Mouse (Mus musculus) midbrain, embryonic 13.5 days (tissue): ENCODE measurements around the gene Ssb. TPM values are rescaled to one million over a fixed set of nuclear protein-coding genes. Genes with fewer than 3 reads are reported as not detected.
"Not testable (repeated sequence)": the region's sequence is repeated elsewhere in the genome, so short reads cannot be mapped to it uniquely, and the experiment has no call there.

ENCODE experiments used
- ATAC-seq: fragments of 200-750 bp; cut with Nextera tagmentation; 2 replicates; pipeline ENCODE4 v1.8.0; 2017; ENCODE audit warnings: mild to moderate bottlenecking, moderate TSS enrichment, moderate library complexity
- H3K27ac ChIP-seq: fragments of 300-500 bp; sonication (generic); 2 replicates; pipeline ENCODE4 v1.5.1; 2015; ENCODE audit warnings: inconsistent platforms, mild to moderate bottlenecking, moderate library complexity
- H3K27me3 ChIP-seq: fragments of 300-500 bp; sonication (generic); 2 replicates; pipeline ENCODE4 v1.6.1; 2015; ENCODE audit warnings: mild to moderate bottlenecking, inconsistent platforms
- H3K36me3 ChIP-seq: fragments of 300-500 bp; sonication (generic); 2 replicates; pipeline ENCODE4 v1.6.1; 2015; ENCODE audit warnings: mild to moderate bottlenecking, inconsistent platforms
- H3K4me1 ChIP-seq: fragments of 300-500 bp; sonication (generic); replicated peaks from 2 replicates; pipeline ENCODE4 v1.6.1; 2015; ENCODE audit warnings: inconsistent platforms
- H3K4me2 ChIP-seq: fragments of 300-500 bp; sonication (generic); replicated peaks from 2 replicates; pipeline ENCODE4 v1.6.1; 2015; ENCODE audit warnings: moderate library complexity, mild to moderate bottlenecking, inconsistent platforms
- H3K4me3 ChIP-seq: fragments of 300-500 bp; sonication (generic); replicated peaks from 2 replicates; pipeline ENCODE4 v1.5.1; 2015; ENCODE audit warnings: mild to moderate bottlenecking, inconsistent platforms
- H3K9ac ChIP-seq: fragments of 300-500 bp; sonication (generic); replicated peaks from 2 replicates; pipeline ENCODE4 v1.6.1; 2015; ENCODE audit warnings: mild to moderate bottlenecking, inconsistent platforms
- H3K9me3 ChIP-seq: fragments of 300-500 bp; sonication (generic); 2 replicates; pipeline ENCODE4 v1.6.1; 2016; ENCODE audit warnings: mild to moderate bottlenecking, inconsistent platforms
- WGBS: fragments of 180-500 bp; shearing (Covaris S2); methylation state at CpG from one replicate; pipeline ENCODE4 v1.1.7; 2015; 5-methylcytosine and 5-hydroxymethylcytosine counted together
- polyA plus RNA-seq: library from polyadenylated mRNA; unstranded; fragments of >200 nt; fragmentation: Nextera tagmentation; extraction: Ambion mirVana; gene quantifications from 2 replicates; pipeline ENCODE4 v1.2.1, GENCODE M21; 2015

The Ssb gene
- polyA plus RNA-seq, 1 experiment from 2014 or later, result 370 TPM

GRCm38 (mm10) chr2:69903541-69903940, 42.2 kb downstream of the Ssb start:
- Histone ChIP-seq H3K9ac (no peak overlapping the region), H3K36me3 (peaks cover 10% of the 10 kb centered on the region), H3K27ac (no peak overlapping the region), H3K9me3 (no peaks in the 10 kb centered on the region), H3K4me1 (peaks cover 16% of the 10 kb centered on the region), H3K27me3 (no peaks in the 10 kb centered on the region), H3K4me3 (no peak overlapping the region), H3K4me2 (no peak overlapping the region)
- WGBS, result 99% methylated on average over 3 of the region's 3 CpGs
- no peak for ATAC-seq

DNA sequence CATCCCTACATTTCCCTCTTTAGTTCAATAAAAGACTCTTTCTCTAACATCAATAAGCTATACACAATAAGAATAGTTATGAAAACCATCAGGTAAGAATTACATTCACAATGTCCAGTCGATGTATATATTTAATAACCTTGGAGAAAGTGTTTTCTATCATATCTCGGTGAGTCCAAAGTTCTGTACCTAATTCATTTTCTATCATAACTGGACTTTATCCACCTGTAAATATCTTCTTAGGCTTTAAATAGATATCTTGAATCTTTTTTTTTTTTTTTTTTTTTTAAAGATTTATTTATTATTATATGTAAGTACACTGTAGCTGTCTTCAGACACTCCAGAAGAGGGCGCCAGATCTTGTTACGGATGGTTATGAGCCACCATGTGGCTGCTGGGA, 46.0 kb downstream of the Ssb start:
- H3K4me1 ChIP-seq, H3K4me3 ChIP-seq, ATAC-seq, H3K27me3 ChIP-seq, H3K4me2 ChIP-seq, H3K36me3 ChIP-seq, H3K27ac ChIP-seq, H3K9ac ChIP-seq, H3K9me3 ChIP-seq: not testable (repeated sequence)
- whole genome bisulfite sequencing, result 88% methylated on average over 4 of the region's 4 CpGs

DNA sequence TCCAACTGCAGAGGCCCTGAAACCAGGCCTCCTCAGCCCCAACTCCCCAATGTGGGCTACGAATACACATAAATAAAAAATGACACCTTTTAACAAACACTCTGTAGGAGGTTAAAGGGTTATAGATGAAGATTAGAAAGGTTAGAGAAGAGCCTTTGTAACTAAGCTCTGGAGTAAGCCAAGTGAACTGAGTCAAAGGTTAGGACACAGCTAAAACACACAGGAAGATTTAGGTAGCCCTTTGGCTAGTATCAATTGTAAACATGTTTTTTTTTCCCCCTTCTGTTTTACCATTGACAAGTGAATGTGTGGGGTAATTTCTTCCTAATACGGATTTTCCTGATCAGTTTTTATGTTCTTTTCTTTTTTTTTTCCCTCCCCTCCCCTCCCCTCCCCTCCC, 51.4 kb downstream of the Ssb start:
- H3K9ac ChIP-seq, result no peak overlapping the region
- H3K4me2 ChIP-seq, result no peak overlapping the region
- H3K9me3 ChIP-seq, result no peaks in the 10 kb centered on the region
- no peak for ATAC-seq
- 0 out of 2 replicates have a peak, but pooled peaks cover 2% of the 10 kb centered on the region for H3K4me1 ChIP-seq
- H3K4me3 ChIP-seq, result no peak overlapping the region
- WGBS, result 49% methylated on average over 2 of the region's 2 CpGs
- peaks cover 16% of the 10 kb centered on the region for H3K36me3 ChIP-seq
- no peaks in the 10 kb centered on the region for H3K27me3 ChIP-seq
- H3K27ac ChIP-seq, result no peak overlapping the region

- H3K9ac ChIP-seq, result no peak overlapping the region
- no peak overlapping the region for H3K27ac ChIP-seq
- no peaks in the 10 kb centered on the region for H3K9me3 ChIP-seq
- 95% methylated on average over 3 of the region's 3 CpGs for WGBS
- H3K4me2 ChIP-seq, result no peak overlapping the region
- ATAC-seq, result no peak
- H3K4me3 ChIP-seq, result no peak overlapping the region
- peaks cover 29% of the 10 kb centered on the region for H3K36me3 ChIP-seq
- 0 out of 2 replicates have a peak, but pooled peaks cover 2% of the 10 kb centered on the region for H3K4me1 ChIP-seq
- H3K27me3 ChIP-seq, result no peaks in the 10 kb centered on the region
Observed at GRCm38 (mm10) chr2:69917301-69917700, 55.9 kb downstream of the Ssb start.

Other genes with a start within 250 kb of the Ssb start
- gene Bbs5, start 214.4 kb upstream of the Ssb start, polyA plus RNA-seq, result 24.3 and 24.8 TPM in 2 replicates
- gene Klhl41, start 191.4 kb upstream of the Ssb start, polyA plus RNA-seq, result 0.13 and 0.18 TPM in 2 replicates
- gene Fastkd1, start 148.0 kb upstream of the Ssb start, polyA plus RNA-seq, result 13.2 and 14.8 TPM in 2 replicates
- gene Ppig, start 139.0 kb upstream of the Ssb start, polyA plus RNA-seq, result 137 and 142 TPM in 2 replicates
- 4.2 and 4.8 TPM in 2 replicates for gene Ccdc173, start 72.0 kb upstream of the Ssb start, polyA plus RNA-seq
- 40.8 and 43.6 TPM in 2 replicates for gene Phospho2, start 71.9 kb upstream of the Ssb start, polyA plus RNA-seq
- 59.8 and 60.0 TPM in 2 replicates for gene Klhl23, start 39.6 kb upstream of the Ssb start, polyA plus RNA-seq
- gene Mettl5, start 24.1 kb downstream of the Ssb start, polyA plus RNA-seq, result 33.2 and 35.1 TPM in 2 replicates
- gene Ubr3, start 35.7 kb downstream of the Ssb start, polyA plus RNA-seq, result 20.6 and 21.4 TPM in 2 replicates
- 0.17 and 0.19 TPM in 2 replicates for gene Myo3b, start 177.6 kb downstream of the Ssb start, polyA plus RNA-seq